Mouse (Mus musculus) embryonic fibroblast, embryonic 13.5 days (primary cell): ENCODE measurements around the gene Cyp2c70.

Experiments used
- CTCF ChIP-seq: IDR thresholded peaks from 2 replicates; pipeline ENCODE4 v1.5.1; 2011; ENCODE audit warnings: mild to moderate bottlenecking, control low read depth, low read length, moderate library complexity, borderline replicate concordance; ENCODE audit not compliant: insufficient read depth
- POLR2A ChIP-seq: IDR thresholded peaks from 2 replicates; pipeline ENCODE4 v1.6.1; 2011; ENCODE audit warnings: low read depth, mild to moderate bottlenecking, control low read depth, low read length, moderate library complexity

GRCm38 (mm10) chr19:40231074-40231738, 44.1 kb upstream of the Cyp2c70 start:
- no peak for TF ChIP-seq POLR2A
- TF ChIP-seq CTCF = no peak
